8 mouse cellular contexts compared by ENCODE assay signal in the genomic region with DNA sequence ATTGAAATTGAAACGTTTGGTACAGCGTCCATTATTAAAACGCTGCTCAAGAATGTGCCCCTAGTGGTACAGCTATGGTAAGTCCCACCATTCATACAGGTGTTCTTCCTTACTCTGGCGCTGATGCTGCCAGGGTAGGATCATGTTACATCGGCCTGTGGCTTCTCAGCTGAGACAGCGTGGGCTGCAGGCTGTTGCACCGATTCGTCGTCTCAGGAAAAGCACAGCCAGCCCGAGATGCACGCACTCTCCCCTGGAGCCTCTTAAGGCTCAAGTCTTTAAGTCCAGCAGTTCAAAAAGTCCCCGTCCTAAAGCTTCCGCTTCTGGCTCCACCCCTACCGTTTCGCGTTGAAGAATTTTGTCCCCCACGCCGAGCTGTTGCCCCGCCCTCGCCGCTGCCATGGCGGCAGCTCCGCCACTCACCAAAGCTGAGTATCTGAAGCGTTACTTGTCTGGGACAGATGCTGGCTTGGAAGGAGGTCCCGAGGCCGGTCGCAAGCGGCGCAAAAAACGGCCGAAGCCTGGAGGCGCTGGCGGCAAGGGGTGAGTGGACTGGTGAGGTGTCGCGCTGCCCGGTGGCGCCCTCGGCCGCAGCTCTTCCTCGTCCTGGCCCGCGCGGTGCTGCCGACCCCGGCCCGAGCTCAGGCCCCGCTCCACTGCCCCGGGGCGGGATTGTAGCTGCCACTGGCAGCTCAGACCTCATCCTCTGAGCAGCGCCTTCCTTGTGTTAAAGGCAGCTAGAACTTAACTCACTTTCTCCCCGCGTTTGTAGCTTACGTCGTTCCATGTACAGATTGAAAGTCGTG. TPM values are rescaled to one million over a fixed set of nuclear protein-coding genes. Genes with fewer than 3 reads are reported as not detected.
DNase-seq lines count a peak whose midpoint lies in the region; ATAC-seq and TF ChIP-seq lines count a peak whose summit lies in the region.

Gene Bud13 (plus strand): TSS at position 378 of the 806 bp plus-strand sequence.

- H3K4me3 ChIP-seq in hindbrain, embryonic 13.5 days, result peak within 1 kb of the TSS; percentile 93

- in situ Hi-C loops in Patski (cut with MboI; ENCODE audit: low pct_unique_long_range_greater_than_20kb), result no loop called here

- WGBS in hindbrain, embryonic 13.5 days, result under 1% methylated on average over 55 of the region's 55 CpGs

- peaks cover 11% of the 10 kb centered on the region for H3K4me1 ChIP-seq in hindbrain, embryonic 13.5 days (replicated peaks)

- H3K27ac ChIP-seq in hindbrain, embryonic 13.5 days, result peak within 1 kb of the TSS; percentile 82

- ATAC-seq in Patski, result peak; percentile 92
- ATAC-seq in hindbrain, embryonic 13.5 days (ENCODE audit: low FRiP score), result peak; percentile 92

- H3K4me2 ChIP-seq in hindbrain, embryonic 13.5 days, result peak within 1 kb of the TSS; percentile 77

- no peak for TF ChIP-seq CTCF in Patski (IDR thresholded peaks at IDR 0.05)

- peaks cover 56% of the 10 kb centered on the region for H3K36me3 ChIP-seq in hindbrain, embryonic 13.5 days

- no peaks in the 10 kb centered on the region for H3K27me3 ChIP-seq in Patski
- H3K27me3 ChIP-seq in hindbrain, embryonic 13.5 days, result no peaks in the 10 kb centered on the region

- CTCF ChIA-PET in Patski (lab: Charles Lee), result interaction anchor here (1.0 to 1.1 kb wide), 2 partner anchors 10 to 22 kb away, joined by 3 to 6 read pairs; partner anchors contain the start of gene Zpr1

- peak within 1 kb of the TSS; percentile 91 for H3K9ac ChIP-seq in hindbrain, embryonic 13.5 days

- POLR2A ChIA-PET in Patski (lab: Charles Lee), result interaction anchor here (1.7 kb wide), 1 partner anchor 9 kb away, joined by 6 read pairs; no protein-coding TSS in a partner anchor

- no peaks in the 10 kb centered on the region for H3K9me3 ChIP-seq in hindbrain, embryonic 13.5 days

- peak; percentile 64 for DNase-seq in Patski (ENCODE audit: low read depth, low spot score)
- peak; percentile 95 to 98 for DNase-seq in cerebellum, postnatal 14 days
- peak; percentile 83 to 89 for DNase-seq in frontal cortex, postnatal 14 days (ENCODE audit: low spot score in 2 of 2)
- peak; percentile 88 to 93 for DNase-seq in layer of hippocampus, postnatal 25 days (ENCODE audit: extremely low spot score in 1 of 2, low spot score in 1 of 2)
- peak; percentile 94 for DNase-seq in lung, postnatal 25 days (ENCODE audit: low spot score)
- peak; percentile 96 for DNase-seq in retina, embryonic 14.5 days (ENCODE audit: low spot score)
- peak; percentile 98 for DNase-seq in thymus, postnatal 4 days

RNA-seq across cellular contexts. Expression of gene Bud13, which starts in this region (rescaled TPM):
- 17.2 TPM for polyA plus RNA-seq in Patski (2021)
- polyA plus RNA-seq in hindbrain, embryonic 13.5 days (2015; fragmentation: Nextera tagmentation; extraction: Ambion mirVana), result 17.5 and 18.3 TPM in 2 replicates
- total RNA-seq in layer of hippocampus, postnatal 25 days (2021), result 10 to 100 TPM; 10.2 to 13.0 TPM

Comparison
In these comparisons a context has a peak if more than half of its experiments do, and no peak if none do; other contexts are left out.
1. Peak in every context shown above with its lines: DNase-seq, ATAC-seq, H3K4me3 ChIP-seq and H3K27ac ChIP-seq.